Mouse (Mus musculus): ENCODE measurements around the gene Cd99l2.

GRCm38 (mm10) chrX:71378435-71378834 is 114.2 kb downstream of the Cd99l2 start:
- no peak for TF ChIP-seq CTCF (IDR thresholded peaks at IDR 0.05; ENCODE audit: control insufficient read depth, insufficient read depth, insufficient read length)
- no peak for TF ChIP-seq MAX (IDR thresholded peaks at IDR 0.05)
- no peak for TF ChIP-seq FOSL1 (IDR thresholded peaks at IDR 0.05; ENCODE audit: insufficient read depth, low read length, poor library complexity, severe bottlenecking)
- TF ChIP-seq USF1 (IDR thresholded peaks at IDR 0.05; ENCODE audit: low read depth), result no peak
- TF ChIP-seq MYOD1 (IDR thresholded peaks at IDR 0.05; ENCODE audit: control insufficient read depth, insufficient read length, low read depth), result no peak
- TF ChIP-seq CEBPB (IDR thresholded peaks at IDR 0.05; ENCODE audit: low read depth), result no peak
- TF ChIP-seq MYOG (IDR thresholded peaks at IDR 0.05; ENCODE audit: control insufficient read depth, extremely low read depth, insufficient read length), result no peak

Measured in C2C12 (cell line).